Mouse (Mus musculus) megakaryocyte, adult 5-6 weeks (primary cell): ENCODE data around the gene Lipt2. TPM values are rescaled to one million over a fixed set of nuclear protein-coding genes. Genes with fewer than 3 reads are reported as not detected.

Experiments used
- ATAC-seq: 2 replicates; pipeline ENCODE4 v1.8.0; 2016; ENCODE audit warnings: mild to moderate bottlenecking, inconsistent platforms; ENCODE audit not compliant: poor library complexity, severe bottlenecking
- total RNA-seq, 2 experiments: library from RNA; stranded (forward) in 1 of 2; stranded (reverse) in 1 of 2; fragments of 153-499, 151-499 nt in 1 of 2; fragments of 221-1000, 200-1000 nt in 1 of 2; gene quantifications; 2 replicates each; pipeline versions ENCODE4 v1.2.3 to v1.2.4; 2015 to 2017

Gene Lipt2
- total RNA-seq (2015) (9.4 and 10.9 TPM in 2 replicates), total RNA-seq (2017) (2.1 and 4.6 TPM in 2 replicates)

- peak; percentile 93 for ATAC-seq
Measured at GRCm38 (mm10) chr7:100159105-100159841, at the start of gene Lipt2. Gene Lipt2, plus strand, starts transcription at chr7:100159277.

GRCm38 (mm10) chr7:100111506-100111905 is 47.6 kb upstream of the Lipt2 start:
- ATAC-seq: no peak

- no peak for ATAC-seq
Measured at GRCm38 (mm10) chr7:100113821-100114220, 45.3 kb upstream of the Lipt2 start.

GRCm38 (mm10) chr7:100114279-100114678 is 44.8 kb upstream of the Lipt2 start:
- ATAC-seq: no peak

GRCm38 (mm10) chr7:100120791-100121261 is 38.3 kb upstream of the Lipt2 start:
- peak; percentile 23; the same call in 1 of the 2 replicates for ATAC-seq

GRCm38 (mm10) chr7:100121376-100121789 is 37.7 kb upstream of the Lipt2 start, which contains the start of gene Pold3:
Gene Pold3, minus strand, starts transcription at chr7:100121565.
- ATAC-seq: peak; percentile 99

GRCm38 (mm10) chr7:100123486-100123885 is 35.6 kb upstream of the Lipt2 start:
- ATAC-seq: peak; percentile 58

- no peak for ATAC-seq
Measured at GRCm38 (mm10) chr7:100124211-100124610, 34.9 kb upstream of the Lipt2 start.

GRCm38 (mm10) chr7:100125166-100125565 is 33.9 kb upstream of the Lipt2 start:
- ATAC-seq: no peak

GRCm38 (mm10) chr7:100126514-100126913 is 32.6 kb upstream of the Lipt2 start:
- no peak for ATAC-seq

GRCm38 (mm10) chr7:100128262-100129041 is 30.6 kb upstream of the Lipt2 start:
- no peak for ATAC-seq

- no peak for ATAC-seq
Measured at GRCm38 (mm10) chr7:100130592-100130991, 28.5 kb upstream of the Lipt2 start.

GRCm38 (mm10) chr7:100132379-100132778 is 26.7 kb upstream of the Lipt2 start:
- no peak for ATAC-seq

- ATAC-seq: no peak
Measured at GRCm38 (mm10) chr7:100137038-100137437, 22.0 kb upstream of the Lipt2 start.

GRCm38 (mm10) chr7:100138075-100138474 is 21.0 kb upstream of the Lipt2 start:
- no peak for ATAC-seq

- ATAC-seq: no peak
Measured at GRCm38 (mm10) chr7:100140591-100140990, 18.5 kb upstream of the Lipt2 start.

GRCm38 (mm10) chr7:100148586-100148985 is 10.5 kb upstream of the Lipt2 start:
- ATAC-seq: no peak

GRCm38 (mm10) chr7:100150086-100150485 is 9.0 kb upstream of the Lipt2 start:
- 0 out of 2 replicates have a peak, but pooled peaks have one; percentile 18 for ATAC-seq

- ATAC-seq: no peak
Measured at GRCm38 (mm10) chr7:100150626-100151025, 8.5 kb upstream of the Lipt2 start.

GRCm38 (mm10) chr7:100157669-100158068 is 1.4 kb upstream of the Lipt2 start:
- ATAC-seq: peak; percentile 52; the same call in 1 of the 2 replicates

GRCm38 (mm10) chr7:100160006-100160405 is 929 bp downstream of the Lipt2 start:
- ATAC-seq: no peak

- ATAC-seq: no peak
Measured at GRCm38 (mm10) chr7:100163506-100163905, 4.4 kb downstream of the Lipt2 start.
